Mouse (Mus musculus) heart, embryonic 11.5 days (tissue): ENCODE measurements at regions not wholly inside any gene's neighbourhood (a gene's known extent, or its start where the extent isn't known, plus 50 kb on each side); places are given as distances from the start of the nearest gene placed in this dataset.
A peak's percentile ranks its signal among the peaks of the same experiment; 100 is the strongest.

Experiments
- ATAC-seq: fragments of 200-750 bp; cut with Nextera tagmentation; replicated peaks from 2 replicates; pipeline ENCODE4 v1.8.0; 2017; ENCODE audit warnings: moderate library complexity; ENCODE audit not compliant: insufficient number of reproducible peaks, low FRiP score, low TSS enrichment
- H3K27ac ChIP-seq: fragments of 300-500 bp; sonication (generic); 2 replicates; pipeline ENCODE4 v1.5.1; 2014; ENCODE audit warnings: mild to moderate bottlenecking, low read depth, low read length
- H3K27me3 ChIP-seq: fragments of 300-500 bp; sonication (generic); 2 replicates; pipeline ENCODE4 v1.6.1; 2014; ENCODE audit warnings: mild to moderate bottlenecking, low read length, mixed read lengths; ENCODE audit not compliant: control insufficient read depth, insufficient read depth
- H3K36me3 ChIP-seq: fragments of 300-500 bp; sonication (generic); 2 replicates; pipeline ENCODE4 v1.6.1; 2014; ENCODE audit warnings: mild to moderate bottlenecking, low read length, moderate library complexity, mixed read lengths; ENCODE audit not compliant: control insufficient read depth, insufficient read depth
- H3K4me1 ChIP-seq: fragments of 300-500 bp; sonication (generic); 2 replicates; pipeline ENCODE4 v1.6.1; 2014; ENCODE audit warnings: low read length; ENCODE audit not compliant: control insufficient read depth, insufficient read depth
- H3K4me2 ChIP-seq: fragments of 300-500 bp; sonication (generic); 2 replicates; pipeline ENCODE4 v1.6.1; 2014; ENCODE audit warnings: mild to moderate bottlenecking, moderate library complexity
- H3K4me3 ChIP-seq: fragments of 300-500 bp; sonication (generic); 2 replicates; pipeline ENCODE4 v1.5.1; 2014; ENCODE audit warnings: low read depth, low read length
- H3K9ac ChIP-seq: fragments of 300-500 bp; sonication (generic); 2 replicates; pipeline ENCODE4 v1.6.1; 2014; ENCODE audit warnings: mild to moderate bottlenecking, low read depth, low read length, moderate library complexity
- H3K9me3 ChIP-seq: fragments of 300-500 bp; sonication (generic); replicated peaks from 2 replicates; pipeline ENCODE4 v1.6.1; 2016; ENCODE audit warnings: low read length; ENCODE audit not compliant: control insufficient read depth
- WGBS: fragments of 180-500 bp; shearing (Covaris S2); extraction: QIAGEN DNeasy Blood & Tissue Kit; methylation state at CpG from one replicate; pipeline ENCODE4 v1.1.7; 2014; ENCODE audit not compliant: insufficient replicate concordance; 5-methylcytosine and 5-hydroxymethylcytosine counted together

DNA sequence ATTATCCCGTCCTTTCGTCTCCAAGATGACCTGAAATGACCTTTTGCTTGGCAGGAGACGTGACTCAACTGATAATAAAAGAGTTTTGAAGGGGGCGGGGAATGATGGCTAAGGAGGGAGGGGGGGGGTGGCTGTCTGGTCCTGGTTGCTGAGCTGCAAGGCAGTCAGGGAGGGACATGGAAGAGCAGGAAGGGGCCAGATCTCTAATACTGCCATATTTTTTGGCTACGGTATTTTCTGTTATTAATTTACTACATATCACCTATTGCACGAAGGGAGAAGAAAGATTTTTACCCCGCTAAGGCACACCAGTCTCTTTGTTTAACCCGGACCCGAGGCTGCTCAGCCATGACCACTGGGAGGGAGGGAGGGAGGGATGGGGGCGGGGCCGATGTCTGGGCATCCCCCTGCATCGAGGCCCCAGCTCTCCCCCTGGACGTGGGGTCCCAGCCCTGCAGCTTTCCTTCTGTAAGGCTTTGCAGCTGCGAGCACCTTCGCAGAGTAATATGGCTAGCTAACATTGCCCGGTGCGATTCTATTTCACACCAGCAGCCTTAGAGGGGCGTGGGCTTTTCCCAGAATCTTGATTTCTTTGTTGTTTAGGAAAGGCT lies 111.8 kb upstream of the Ubash3b start:
- Histone ChIP-seq H3K36me3 (no peaks in the 10 kb centered on the region), H3K27ac (peak overlapping the region; percentile 62), H3K9me3 (no peaks in the 10 kb centered on the region), H3K9ac (peak overlapping the region; percentile 67), H3K4me1 (no peaks in the 10 kb centered on the region; the same call in 1 of the 2 replicates), H3K4me3 (peak overlapping the region; percentile 45), H3K4me2 (peak overlapping the region; percentile 81), H3K27me3 (no peaks in the 10 kb centered on the region)
- ATAC-seq, result peak; percentile 73; the same call in 1 of the 2 replicates
- WGBS, result 2% methylated on average over 18 of the region's 18 CpGs

GRCm38 (mm10) chr9:41272596-41272995 lies 111.1 kb upstream of the Ubash3b start:
- H3K9ac ChIP-seq, result no peak overlapping the region
- no peaks in the 10 kb centered on the region for H3K36me3 ChIP-seq
- peak overlapping the region; percentile 45; the same call in 1 of the 2 replicates for H3K4me3 ChIP-seq
- H3K27ac ChIP-seq, result 0 out of 2 replicates have a peak overlapping the region, but pooled peaks have one; percentile 46
- H3K9me3 ChIP-seq, result no peaks in the 10 kb centered on the region
- WGBS, result 29% methylated on average over 6 of the region's 6 CpGs
- H3K27me3 ChIP-seq, result no peaks in the 10 kb centered on the region
- no peaks in the 10 kb centered on the region; the same call in 1 of the 2 replicates for H3K4me1 ChIP-seq
- ATAC-seq, result no peak
- peak overlapping the region; percentile 81 for H3K4me2 ChIP-seq

- no peak overlapping the region for H3K27ac ChIP-seq
- no peaks in the 10 kb centered on the region for H3K4me1 ChIP-seq
- no peaks in the 10 kb centered on the region for H3K9me3 ChIP-seq
- no peaks in the 10 kb centered on the region for H3K27me3 ChIP-seq
- no peaks in the 10 kb centered on the region for H3K36me3 ChIP-seq
- ATAC-seq, result no peak
- 27% methylated on average over 3 of the region's 3 CpGs for WGBS
- H3K4me3 ChIP-seq, result no peak overlapping the region
- no peak overlapping the region for H3K9ac ChIP-seq
- no peak overlapping the region for H3K4me2 ChIP-seq
Measured at GRCm38 (mm10) chr9:41268112-41268511, 106.6 kb upstream of the Ubash3b start.

DNA sequence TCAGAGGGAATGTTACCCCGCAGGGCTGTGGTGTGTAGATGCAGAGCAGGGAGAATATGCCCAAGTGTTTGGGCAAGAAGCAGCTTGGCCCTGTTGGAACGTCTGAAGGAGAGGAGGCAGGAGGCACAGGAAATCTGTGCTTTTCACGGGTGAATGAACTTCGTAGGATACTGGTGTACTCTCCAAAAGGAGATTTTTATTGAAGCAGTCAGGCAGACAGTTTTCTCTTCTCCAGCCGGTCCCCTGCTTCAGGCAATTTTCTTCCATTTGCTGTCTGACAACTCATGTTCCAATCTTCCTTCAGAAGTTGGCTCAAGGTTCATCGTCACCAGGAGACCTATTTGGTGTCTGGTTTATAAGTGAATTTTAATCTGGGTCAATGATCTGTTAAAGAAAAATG lies 103.0 kb upstream of the Ubash3b start:
- Histone ChIP-seq H3K9me3 (no peaks in the 10 kb centered on the region), H3K4me1 (no peaks in the 10 kb centered on the region), H3K9ac (no peak overlapping the region), H3K4me2 (no peak overlapping the region), H3K4me3 (no peak overlapping the region), H3K27me3 (no peaks in the 10 kb centered on the region), H3K27ac (no peak overlapping the region), H3K36me3 (no peaks in the 10 kb centered on the region)
- WGBS, result 68% methylated on average over 6 of the region's 6 CpGs
- no peak for ATAC-seq

GRCm38 (mm10) chr9:41257244-41257643 lies 95.7 kb upstream of the Ubash3b start:
- Histone ChIP-seq H3K9me3 (no peaks in the 10 kb centered on the region), H3K9ac (no peak overlapping the region), H3K4me1 (no peaks in the 10 kb centered on the region), H3K4me3 (no peak overlapping the region), H3K4me2 (no peak overlapping the region), H3K27me3 (no peaks in the 10 kb centered on the region), H3K27ac (no peak overlapping the region), H3K36me3 (no peaks in the 10 kb centered on the region)
- 53% methylated on average over 1 of the region's 1 CpGs for WGBS
- no peak for ATAC-seq

- 75% methylated on average over 7 of the region's 7 CpGs for WGBS
- H3K9me3 ChIP-seq, result no peaks in the 10 kb centered on the region
Measured at GRCm38 (mm10) chr9:41242372-41242771, 80.9 kb upstream of the Ubash3b start.

GRCm38 (mm10) chr9:41239097-41239451 lies 77.6 kb upstream of the Ubash3b start:
- H3K4me3 ChIP-seq, result no peak overlapping the region
- H3K4me2 ChIP-seq, result no peak overlapping the region
- no peak for ATAC-seq
- H3K9me3 ChIP-seq, result no peaks in the 10 kb centered on the region
- H3K27me3 ChIP-seq, result no peaks in the 10 kb centered on the region
- WGBS, result 69% methylated on average over 5 of the region's 5 CpGs
- no peaks in the 10 kb centered on the region for H3K4me1 ChIP-seq
- H3K36me3 ChIP-seq, result no peaks in the 10 kb centered on the region
- H3K27ac ChIP-seq, result no peak overlapping the region
- no peak overlapping the region for H3K9ac ChIP-seq

More at GRCm38 (mm10) chr9:41242372-41242771, 80.9 kb upstream of the Ubash3b start:
- H3K9ac ChIP-seq, result no peak overlapping the region
- no peak overlapping the region for H3K27ac ChIP-seq
- no peaks in the 10 kb centered on the region for H3K27me3 ChIP-seq
- no peak for ATAC-seq
- H3K4me3 ChIP-seq, result no peak overlapping the region
- no peaks in the 10 kb centered on the region for H3K4me1 ChIP-seq
- no peak overlapping the region for H3K4me2 ChIP-seq
- no peaks in the 10 kb centered on the region for H3K36me3 ChIP-seq

- Histone ChIP-seq H3K27me3 (no peaks in the 10 kb centered on the region), H3K9ac (no peak overlapping the region), H3K36me3 (no peaks in the 10 kb centered on the region), H3K4me2 (no peak overlapping the region), H3K4me1 (no peaks in the 10 kb centered on the region), H3K27ac (no peak overlapping the region), H3K4me3 (no peak overlapping the region), H3K9me3 (no peaks in the 10 kb centered on the region)
- no peak for ATAC-seq
- 74% methylated on average over 5 of the region's 5 CpGs for WGBS
Measured at GRCm38 (mm10) chr9:41238395-41239096, 77.0 kb upstream of the Ubash3b start.

- Histone ChIP-seq H3K27me3 (no peaks in the 10 kb centered on the region), H3K4me2 (no peak overlapping the region), H3K9ac (no peak overlapping the region), H3K9me3 (no peaks in the 10 kb centered on the region), H3K4me1 (no peaks in the 10 kb centered on the region), H3K36me3 (no peaks in the 10 kb centered on the region), H3K4me3 (no peak overlapping the region), H3K27ac (no peak overlapping the region)
- no peak for ATAC-seq
- 84% methylated on average over 5 of the region's 5 CpGs for WGBS
Measured at GRCm38 (mm10) chr9:41237265-41237664, 75.8 kb upstream of the Ubash3b start.
